Mouse (Mus musculus): Measurements from ENCODE around the gene Scand1. TPM values are rescaled to one million over a fixed set of nuclear protein-coding genes. Genes with fewer than 3 reads are reported as not detected.

Scand1 gene
- total RNA-seq, 1 experiment from 2014 or later, result 4.8 TPM

DNA sequence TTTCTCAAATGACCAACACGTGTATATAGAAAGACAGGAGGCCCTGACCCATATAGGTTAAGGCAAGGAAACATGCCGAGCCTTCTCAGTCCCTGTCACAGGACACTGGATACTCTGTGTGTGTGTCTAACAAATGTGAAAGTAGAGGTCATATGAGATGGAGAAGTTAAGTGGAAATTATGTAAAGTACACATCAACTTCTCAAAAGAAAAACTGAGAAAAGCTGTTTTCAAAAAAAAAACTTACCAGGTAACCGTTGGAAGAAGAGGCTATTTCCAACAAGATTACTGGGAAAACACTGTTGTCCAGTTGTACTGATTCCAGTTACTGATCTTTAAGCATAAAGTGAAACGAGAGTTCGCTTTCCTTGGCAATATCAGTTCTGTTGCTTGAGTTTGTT is 1.6 kb downstream of the Scand1 start:
- no peak for ATAC-seq (replicated peaks; ENCODE audit: insufficient number of reproducible peaks, low FRiP score, low TSS enrichment, poor library complexity, severe bottlenecking)

GRCm38 (mm10) chr2:156310455-156310854 is 2.0 kb downstream of the Scand1 start:
- no peak for ATAC-seq (replicated peaks; ENCODE audit: insufficient number of reproducible peaks, low FRiP score, low TSS enrichment, poor library complexity, severe bottlenecking)

GRCm38 (mm10) chr2:156309948-156310347 is 2.6 kb downstream of the Scand1 start:
- no peak for ATAC-seq (replicated peaks; ENCODE audit: insufficient number of reproducible peaks, low FRiP score, low TSS enrichment, poor library complexity, severe bottlenecking)

- ATAC-seq (replicated peaks; ENCODE audit: insufficient number of reproducible peaks, low FRiP score, low TSS enrichment, poor library complexity, severe bottlenecking), result no peak
These were observed 5.2 kb downstream of the Scand1 start for GRCm38 (mm10) chr2:156307261-156307660.

GRCm38 (mm10) chr2:156305818-156306217 is 6.7 kb downstream of the Scand1 start:
- peak; percentile 71 for ATAC-seq (replicated peaks; ENCODE audit: insufficient number of reproducible peaks, low FRiP score, low TSS enrichment, poor library complexity, severe bottlenecking)

- ATAC-seq (replicated peaks; ENCODE audit: insufficient number of reproducible peaks, low FRiP score, low TSS enrichment, poor library complexity, severe bottlenecking), result no peak
These were observed 8.2 kb downstream of the Scand1 start for GRCm38 (mm10) chr2:156304351-156304750.

DNA sequence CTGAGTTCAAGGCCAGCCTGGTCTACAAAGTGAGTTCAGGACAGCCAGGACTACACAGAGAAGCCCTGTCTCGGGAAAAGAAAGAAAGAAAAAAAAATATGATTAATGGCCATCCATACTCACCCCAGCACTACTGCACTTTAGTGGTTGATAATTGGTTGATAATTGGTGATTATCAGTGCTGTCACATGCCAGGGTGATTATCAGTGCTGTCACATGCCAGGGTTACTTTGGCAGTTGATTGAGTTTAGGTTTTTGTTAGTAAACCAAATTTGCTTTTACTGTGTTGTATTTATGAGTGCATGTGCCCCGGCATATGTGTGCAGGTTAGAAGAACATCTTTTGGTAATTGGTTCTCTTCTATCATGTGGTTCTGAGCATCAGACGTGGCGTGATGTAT is 10.4 kb downstream of the Scand1 start:
- no peak for ATAC-seq (replicated peaks; ENCODE audit: insufficient number of reproducible peaks, low FRiP score, low TSS enrichment, poor library complexity, severe bottlenecking)

- ATAC-seq (replicated peaks; ENCODE audit: insufficient number of reproducible peaks, low FRiP score, low TSS enrichment, poor library complexity, severe bottlenecking), result no peak
These were observed 14.0 kb downstream of the Scand1 start for GRCm38 (mm10) chr2:156298458-156298857.

DNA sequence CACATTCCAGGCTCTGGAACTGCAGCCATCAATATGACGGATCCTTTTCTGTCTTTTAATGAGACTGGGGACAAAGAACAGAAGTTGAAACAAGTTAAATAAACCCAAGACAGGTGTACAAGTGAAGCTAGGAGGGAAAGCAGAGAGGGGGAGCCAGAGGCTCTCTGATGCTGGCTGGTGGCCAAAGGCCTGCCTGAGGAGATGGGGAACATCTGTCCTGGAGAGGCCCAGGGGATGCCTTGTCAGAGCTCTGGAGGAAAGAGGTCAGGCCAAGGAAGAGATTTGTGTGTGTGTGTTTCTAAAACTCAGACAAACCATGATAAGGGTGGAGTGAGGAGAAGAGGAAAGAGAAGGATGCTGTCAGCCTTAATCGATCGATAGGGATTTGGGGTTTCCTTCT is 14.9 kb downstream of the Scand1 start:
- ATAC-seq (replicated peaks; ENCODE audit: insufficient number of reproducible peaks, low FRiP score, low TSS enrichment, poor library complexity, severe bottlenecking), result no peak

- no peak for ATAC-seq (replicated peaks; ENCODE audit: insufficient number of reproducible peaks, low FRiP score, low TSS enrichment, poor library complexity, severe bottlenecking)
These were observed 16.3 kb downstream of the Scand1 start for GRCm38 (mm10) chr2:156296190-156296589.

- 0 out of 2 replicates have a peak, but pooled peaks have one; percentile 29 for ATAC-seq (replicated peaks; ENCODE audit: insufficient number of reproducible peaks, low FRiP score, low TSS enrichment, poor library complexity, severe bottlenecking)
These were observed 16.9 kb downstream of the Scand1 start for GRCm38 (mm10) chr2:156295601-156296063.

DNA sequence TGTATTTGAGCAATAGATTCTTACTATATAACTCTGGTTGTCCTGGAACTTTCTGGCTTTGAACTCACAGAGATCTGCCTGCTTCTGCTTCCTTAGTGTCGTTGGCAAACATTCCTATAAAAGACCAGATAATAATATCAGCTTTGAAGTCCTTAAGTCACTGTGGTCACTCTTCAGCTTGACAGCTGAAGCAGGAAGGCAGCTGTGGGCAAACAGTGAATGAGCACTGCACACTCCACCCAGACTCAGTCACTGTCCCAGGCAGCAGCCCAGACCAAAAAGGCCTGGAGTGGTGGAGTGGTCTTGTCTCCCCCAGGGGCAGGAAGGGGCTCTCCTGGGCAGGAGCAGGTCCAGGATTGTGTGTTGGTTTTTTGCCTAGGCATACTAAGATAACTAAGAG is 20.5 kb downstream of the Scand1 start:
- ATAC-seq (replicated peaks; ENCODE audit: insufficient number of reproducible peaks, low FRiP score, low TSS enrichment, poor library complexity, severe bottlenecking), result no peak

DNA sequence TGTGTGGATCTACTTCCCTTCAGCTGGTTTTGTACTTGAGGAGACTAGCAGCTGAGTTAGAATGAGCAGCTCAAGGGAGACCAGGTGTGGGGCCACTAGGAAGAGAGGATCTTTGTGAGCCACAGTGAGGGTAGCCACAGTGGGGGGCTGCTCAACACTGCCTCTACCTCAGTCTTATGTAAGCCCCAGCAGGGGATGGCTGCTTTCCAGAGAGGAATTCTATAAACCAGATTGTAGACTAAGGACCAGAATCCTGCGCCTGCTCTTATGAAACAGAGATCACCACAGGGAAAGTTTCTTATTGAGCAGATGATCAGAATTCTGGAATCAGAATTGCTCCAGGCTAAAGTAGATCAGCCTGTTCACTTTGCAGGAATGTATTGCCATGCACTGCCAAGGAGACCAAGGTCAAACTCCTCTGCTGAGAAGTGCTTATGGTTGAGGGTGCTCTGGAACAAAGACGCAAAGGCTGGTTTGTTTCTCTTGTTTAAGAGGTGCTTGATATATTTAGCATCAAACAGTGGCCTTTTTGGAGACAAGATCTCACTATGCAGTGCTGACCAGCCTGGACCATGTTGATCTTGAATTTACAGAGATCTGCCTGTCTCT is 22.8 kb downstream of the Scand1 start:
- no peak for ATAC-seq (replicated peaks; ENCODE audit: insufficient number of reproducible peaks, low FRiP score, low TSS enrichment, poor library complexity, severe bottlenecking)

- ATAC-seq (replicated peaks; ENCODE audit: insufficient number of reproducible peaks, low FRiP score, low TSS enrichment, poor library complexity, severe bottlenecking), result no peak
These were observed 24.3 kb downstream of the Scand1 start for GRCm38 (mm10) chr2:156288222-156288621.

DNA sequence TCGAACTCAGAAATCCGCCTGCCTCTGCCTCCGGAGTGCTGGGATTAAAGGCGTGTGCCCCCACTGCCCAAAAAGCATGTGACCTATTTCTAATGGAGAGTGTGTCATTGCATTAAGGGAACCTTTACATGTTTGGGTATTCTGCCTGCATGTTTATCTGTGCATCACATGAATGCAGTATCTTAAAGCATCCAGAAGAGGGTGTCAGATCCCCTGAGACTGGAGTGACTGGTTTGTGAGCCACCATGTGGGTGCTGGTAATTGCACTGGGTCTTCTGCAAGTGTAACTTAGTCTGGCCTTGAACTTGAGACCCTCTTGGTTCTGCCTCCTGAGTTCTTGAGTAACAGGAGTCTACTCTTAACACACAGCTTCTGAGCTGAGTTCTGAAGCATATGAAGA is 25.8 kb downstream of the Scand1 start:
- no peak for ATAC-seq (replicated peaks; ENCODE audit: insufficient number of reproducible peaks, low FRiP score, low TSS enrichment, poor library complexity, severe bottlenecking)

GRCm38 (mm10) chr2:156285161-156285560 is 27.3 kb downstream of the Scand1 start:
- no peak for ATAC-seq (replicated peaks; ENCODE audit: insufficient number of reproducible peaks, low FRiP score, low TSS enrichment, poor library complexity, severe bottlenecking)

DNA sequence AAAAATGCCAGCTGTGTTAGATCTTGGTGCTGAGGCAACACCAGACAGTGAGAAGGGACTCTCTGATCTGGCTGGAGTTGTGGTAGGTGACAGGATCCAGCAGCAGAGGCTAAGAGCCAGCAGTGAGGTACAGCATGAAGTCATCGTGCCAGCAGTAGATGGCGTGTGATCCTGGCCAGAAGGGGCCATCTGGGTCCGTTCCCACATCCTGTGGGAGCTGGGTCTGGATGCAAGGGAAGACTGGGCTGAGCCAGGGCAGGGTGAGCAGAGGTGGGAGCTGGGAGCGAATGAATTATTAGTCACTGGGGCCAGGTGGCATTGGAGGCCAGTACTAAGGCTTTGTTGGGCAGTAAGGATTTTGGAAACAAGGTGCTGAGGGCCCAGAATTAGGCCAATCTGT is 31.3 kb downstream of the Scand1 start:
- ATAC-seq (replicated peaks; ENCODE audit: insufficient number of reproducible peaks, low FRiP score, low TSS enrichment, poor library complexity, severe bottlenecking), result no peak

DNA sequence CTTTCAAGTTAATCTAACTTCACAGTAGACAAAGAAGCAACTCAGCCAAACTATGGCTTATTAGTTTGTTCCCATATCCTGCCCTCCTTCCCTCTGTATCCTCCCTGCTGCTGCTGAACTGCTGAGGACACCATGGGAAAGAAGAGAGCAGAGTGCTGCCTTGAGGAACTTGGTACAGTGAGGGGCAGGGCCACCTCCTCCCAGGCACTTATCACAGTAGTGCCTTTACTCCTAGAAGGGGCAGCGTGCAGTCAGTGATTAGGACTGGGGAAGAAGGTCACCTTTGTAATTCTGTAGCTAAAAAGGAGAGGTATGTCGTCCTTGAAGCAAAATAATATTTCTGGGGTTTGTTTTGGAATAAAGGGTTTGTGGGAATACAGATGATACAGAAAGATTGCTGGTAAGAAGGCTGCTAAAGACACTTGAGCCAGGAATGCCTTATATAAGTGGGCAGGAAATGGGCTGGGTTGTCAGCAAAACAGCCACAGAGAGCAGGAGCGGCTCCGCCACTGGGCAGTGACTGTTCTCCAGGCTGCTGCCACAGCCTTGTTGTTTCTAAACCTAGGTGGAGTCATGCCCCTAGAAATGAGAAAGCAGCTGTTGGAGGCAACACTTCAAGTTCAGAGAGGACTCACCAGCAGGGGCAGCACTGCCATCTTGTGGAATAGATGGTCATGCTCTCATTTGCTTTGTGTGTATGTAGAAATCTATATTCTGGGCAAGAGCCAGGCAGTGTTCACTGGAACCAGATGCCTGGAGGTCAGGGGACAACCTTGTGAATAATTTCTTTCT is 34.1 kb downstream of the Scand1 start:
- peak; percentile 85 for ATAC-seq (replicated peaks; ENCODE audit: insufficient number of reproducible peaks, low FRiP score, low TSS enrichment, poor library complexity, severe bottlenecking)

DNA sequence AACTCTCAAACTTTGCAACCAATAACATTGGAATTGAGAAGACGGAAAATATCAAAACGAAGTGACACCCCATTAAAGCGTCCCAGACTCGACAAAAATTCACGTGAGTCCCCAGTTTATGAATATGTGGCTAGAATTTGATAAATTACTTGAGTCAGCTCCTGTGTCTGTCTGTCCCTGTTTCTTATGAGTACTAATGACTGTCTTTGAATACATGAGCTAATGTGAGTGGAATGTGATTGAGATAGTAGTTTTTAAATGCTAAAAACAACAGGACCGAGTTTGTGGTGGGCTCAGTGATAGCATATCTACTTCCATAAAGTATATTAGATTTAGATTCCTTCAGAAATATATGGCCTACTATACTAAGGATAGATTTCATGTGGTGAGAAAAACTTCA is 40.0 kb downstream of the Scand1 start:
- ATAC-seq (replicated peaks; ENCODE audit: insufficient number of reproducible peaks, low FRiP score, low TSS enrichment, poor library complexity, severe bottlenecking), result no peak

- ATAC-seq (replicated peaks; ENCODE audit: insufficient number of reproducible peaks, low FRiP score, low TSS enrichment, poor library complexity, severe bottlenecking), result no peak
These were observed 44.9 kb downstream of the Scand1 start for GRCm38 (mm10) chr2:156267636-156268035.

All from monocyte, adult 5-6 weeks (primary cell).